Mouse (Mus musculus): Measurements from ENCODE around the gene Pigyl.

Gene Pigyl

DNA sequence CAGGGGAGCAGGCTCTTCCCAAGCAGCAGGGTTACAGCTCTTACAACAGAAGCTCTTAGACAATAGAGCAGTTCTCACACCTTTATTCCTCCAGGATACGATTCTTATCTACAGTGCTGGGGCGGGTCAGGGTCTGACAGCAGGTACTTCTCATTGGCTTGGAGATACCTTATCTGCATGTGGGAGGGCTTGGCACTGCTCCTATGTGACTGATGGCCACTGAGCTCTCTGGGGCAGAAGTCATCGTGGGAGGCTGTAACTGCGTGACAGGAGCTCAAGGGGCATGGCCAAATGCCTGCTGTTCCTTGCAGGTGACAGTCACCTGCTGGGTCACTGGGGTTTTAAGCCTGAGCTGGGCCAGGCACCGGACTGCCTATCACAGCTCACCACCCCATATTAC lies 39.8 kb downstream of the Pigyl start:
- no peak for DNase-seq (ENCODE audit: low read depth, low spot score)
